Mouse (Mus musculus) ovary, adult 2 months (tissue): ENCODE results near the gene Srgap2. TPM values are rescaled to one million over a fixed set of nuclear protein-coding genes. Genes with fewer than 3 reads are reported as not detected.

Source experiments
- polyA plus RNA-seq: library from polyadenylated mRNA; depleted of rRNA; stranded (reverse); fragments of >200 nt; gene quantifications from 2 replicates; pipeline ENCODE4 v1.2.3, GENCODE M21; 2012; rRNA removed

Gene Srgap2
- polyA plus RNA-seq, result 17.7 and 18.8 TPM in 2 replicates

GRCm38 (mm10) chr1:131527281-131528080 lies at the start of gene Srgap2, which contains the start of gene Fam72a:
Gene Srgap2, minus strand, starts transcription at chr1:131527352.
Gene Fam72a, plus strand, starts transcription at chr1:131527903.

DNA sequence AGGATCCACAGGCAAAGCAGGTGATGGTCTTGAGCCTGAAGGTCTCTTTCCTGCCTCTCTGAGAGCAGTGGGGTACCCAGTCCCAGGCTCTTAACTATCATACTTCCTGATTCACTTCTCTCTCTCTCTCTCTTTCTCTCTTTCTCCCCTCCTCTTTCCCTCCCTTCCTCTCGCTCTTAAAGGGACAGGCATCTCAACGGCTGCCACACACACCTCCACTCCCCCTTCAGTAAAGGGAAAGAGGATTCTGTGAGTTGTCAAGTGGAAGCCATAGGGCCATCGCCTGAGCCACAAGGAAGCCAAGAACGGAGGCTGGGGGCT lies 247.7 kb downstream of the Srgap2 start, which contains the start of gene Ikbke:
Ikbke (minus strand) TSS at position 151 of the 321 bp plus-strand sequence.

GRCm38 (mm10) chr1:131245089-131245856 lies 281.9 kb downstream of the Srgap2 start, which contains the start of gene Rassf5:
Gene Rassf5, minus strand, starts transcription at chr1:131245258.

Other genes with a start within 250 kb of the Srgap2 start
- gene Ikbke, start 247.7 kb downstream of the Srgap2 start, polyA plus RNA-seq, result 12.6 and 21.3 TPM in 2 replicates
- gene Fam72a, start 551 bp upstream of the Srgap2 start, polyA plus RNA-seq, result 0.22 and 0.28 TPM in 2 replicates
- not detected in 2 replicates for gene Avpr1b, start 71.9 kb upstream of the Srgap2 start, polyA plus RNA-seq
- gene Ctse, start 111.0 kb upstream of the Srgap2 start, polyA plus RNA-seq, result 0.42 and 1.7 TPM in 2 replicates
- 7.5 and 8.2 TPM in 2 replicates for gene Rab7b, start 161.3 kb upstream of the Srgap2 start, polyA plus RNA-seq
- gene Slc26a9, start 216.7 kb upstream of the Srgap2 start, polyA plus RNA-seq, result 0.63 and 0.74 TPM in 2 replicates